12 mouse cellular contexts compared by ENCODE assay signal in the genomic region with DNA sequence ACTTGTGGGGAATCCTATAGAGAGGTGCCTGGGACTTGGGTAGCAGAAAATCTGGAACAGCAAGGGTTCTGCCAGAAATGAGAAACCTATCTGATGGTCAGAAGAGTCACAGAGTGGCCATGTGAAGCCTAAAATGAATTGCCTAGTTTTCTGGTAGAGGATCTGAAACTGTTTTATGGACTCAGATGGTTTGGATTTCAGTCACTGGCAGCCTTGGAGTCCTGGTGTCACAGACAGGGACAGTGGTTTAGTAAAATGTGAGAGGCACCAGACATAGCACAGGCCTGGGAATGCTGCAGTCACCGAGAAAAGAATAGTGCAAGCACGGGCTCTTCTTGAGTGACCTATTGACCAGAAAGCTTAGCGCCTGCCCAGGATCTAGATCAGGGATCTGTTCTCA.
"Had no signal": no experiment of that assay in that cellular context is flagged by ENCODE, and none has a peak within 500 bp of the region (broad histone marks: within the 10 kb centered on the region; RNA-seq: fewer than 3 reads in every experiment).

No protein-coding gene starts in this region.

- DNase-seq: kidney, adult 8-10 months; kidney, postnatal 10 days; kidney, postnatal 4 days; liver; liver, embryonic 13.5 days; lung, adult 2 months; lung, postnatal 14 days; midbrain, embryonic 14.5 days; thymus, postnatal 36 days had no signal

- H3K27ac ChIP-seq: kidney, embryonic 15.5 days; limb, embryonic 10.5 days; limb, embryonic 13.5 days; liver, embryonic 13.5 days had no signal

- H3K36me3 ChIP-seq: limb, embryonic 10.5 days; liver, embryonic 13.5 days had no signal

- H3K27me3 ChIP-seq: kidney, embryonic 15.5 days; limb, embryonic 13.5 days; liver, embryonic 13.5 days had no signal

- H3K4me1 ChIP-seq: kidney, embryonic 15.5 days; limb, embryonic 13.5 days; liver, embryonic 13.5 days had no signal

- H3K4me3 ChIP-seq: kidney, embryonic 15.5 days; limb, embryonic 10.5 days; limb, embryonic 13.5 days; liver, embryonic 13.5 days had no signal
